Mouse (Mus musculus): ENCODE measurements at regions not wholly inside any gene's neighbourhood (a gene's known extent, or its start where the extent isn't known, plus 50 kb on each side); places are given as distances from the start of the nearest gene placed in this dataset.

- TF ChIP-seq CTCF (IDR thresholded peaks at IDR 0.05; ENCODE audit: low read depth) (no peak), EP300 (IDR thresholded peaks at IDR 0.05; ENCODE audit: low read depth) (no peak)
These were observed 61.0 kb upstream of the Sulf2 start for GRCm38 (mm10) chr2:166216512-166216865.
